Mouse (Mus musculus): ENCODE data around the gene Tmed1.
"Not testable (repeated sequence)": the region's sequence is repeated elsewhere in the genome, so short reads cannot be mapped to it uniquely, and the experiment has no call there.

Tmed1 gene

DNA sequence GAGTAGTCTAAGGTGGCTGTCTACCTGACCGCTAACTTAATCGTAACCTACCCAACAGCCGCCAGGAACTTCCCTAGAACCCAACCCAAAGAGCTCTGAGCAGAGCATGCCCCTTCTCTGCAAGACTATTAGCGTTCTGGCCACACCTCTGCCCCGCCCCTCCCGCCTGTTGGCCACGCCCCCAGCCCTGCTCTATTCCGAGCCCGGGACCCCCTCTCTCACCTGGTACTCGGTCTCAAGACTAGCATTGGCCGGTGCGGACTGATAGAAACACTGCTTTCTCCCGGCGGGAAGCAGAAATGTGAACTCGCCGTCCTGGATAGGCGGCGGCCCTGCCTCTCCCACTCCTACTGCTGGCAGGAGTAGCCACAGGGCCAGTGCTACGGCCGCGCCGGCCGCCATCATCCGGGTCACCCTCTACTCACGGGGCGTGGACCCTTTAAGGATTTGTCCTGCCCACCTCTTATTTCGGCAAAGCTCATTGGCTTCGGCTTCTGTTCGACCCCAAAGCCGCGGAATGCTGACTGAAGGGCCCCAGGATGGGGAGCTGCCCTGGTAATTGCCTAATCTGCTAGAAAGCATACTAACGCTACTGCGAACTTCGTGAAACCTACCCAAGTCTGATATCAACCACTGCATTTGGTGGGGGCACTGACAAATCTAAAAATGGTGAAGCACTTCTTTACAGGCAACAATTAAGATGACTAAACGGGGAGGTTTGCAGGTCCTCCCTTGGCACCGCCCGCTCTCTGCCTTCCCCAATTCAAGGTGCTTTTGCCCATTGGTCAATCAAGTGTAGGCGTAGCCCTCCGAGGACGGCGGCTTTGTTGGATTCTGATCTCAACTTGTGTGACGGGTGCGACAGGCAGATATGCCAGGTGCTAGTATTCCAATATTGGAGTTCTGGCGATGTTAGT, at the start of gene Tmed1:
Gene Tmed1, minus strand, starts transcription at position 481 of the 917 bp plus-strand sequence.
- peak; percentile 96 for DNase-seq (ENCODE audit: low read depth, low spot score)
- peaks cover 3% of the 10 kb centered on the region for H3K36me3 ChIP-seq (ENCODE audit: control insufficient read depth, insufficient read depth, low read length, poor library complexity, severe bottlenecking)
- no peaks in the 10 kb centered on the region for H3K27me3 ChIP-seq (ENCODE audit: control insufficient read depth, insufficient read depth, low read length, poor library complexity, severe bottlenecking)

DNA sequence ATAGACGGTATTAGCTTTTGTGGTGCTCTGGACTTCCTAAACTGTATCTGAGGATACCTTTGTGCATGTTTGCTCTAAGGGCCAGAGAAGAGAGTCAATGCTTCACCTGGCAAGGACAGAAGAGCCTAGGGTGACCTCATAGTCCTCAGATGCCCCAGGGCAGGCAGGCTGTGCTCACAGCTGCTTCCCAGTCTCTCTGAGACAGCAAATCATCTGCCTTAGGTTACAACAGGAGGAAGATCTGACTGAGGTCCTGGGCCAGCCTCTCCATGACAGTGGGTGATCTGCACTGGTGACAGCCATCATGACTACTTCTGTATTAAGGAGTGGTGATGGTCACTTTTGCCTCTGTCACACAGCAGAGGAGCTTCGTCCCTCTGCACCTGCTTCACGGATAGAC, 49.1 kb upstream of the Tmed1 start:
- DNase-seq (ENCODE audit: low read depth, low spot score), result no peak
- H3K36me3 ChIP-seq (ENCODE audit: control insufficient read depth, insufficient read depth, low read length, poor library complexity, severe bottlenecking), result no peaks in the 10 kb centered on the region

DNA sequence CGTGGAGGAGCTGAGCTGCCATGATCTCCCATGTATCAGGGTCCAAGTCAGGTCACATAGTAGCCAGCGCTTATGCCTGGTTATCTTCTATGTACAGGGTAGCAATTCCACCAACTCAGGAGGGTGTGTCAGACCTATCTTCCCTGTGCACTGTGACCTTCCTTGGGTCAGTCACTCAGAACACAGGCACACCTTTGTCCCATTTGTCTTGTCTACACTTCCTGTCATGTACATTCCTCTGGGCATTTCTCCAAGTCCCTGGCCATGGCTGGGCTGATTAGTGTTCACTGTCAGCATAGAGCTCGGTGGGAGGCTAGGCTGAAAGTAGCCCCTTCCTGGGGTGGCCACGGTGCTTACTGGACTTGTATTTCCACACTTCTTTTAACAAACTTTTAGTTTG, 48.3 kb upstream of the Tmed1 start:
- no peaks in the 10 kb centered on the region for H3K27me3 ChIP-seq (ENCODE audit: control insufficient read depth, insufficient read depth, low read length, poor library complexity, severe bottlenecking)
- H3K36me3 ChIP-seq (ENCODE audit: control insufficient read depth, insufficient read depth, low read length, poor library complexity, severe bottlenecking), result no peaks in the 10 kb centered on the region
- DNase-seq (ENCODE audit: low read depth, low spot score), result no peak

More for the DNA sequence above, 49.1 kb upstream of the Tmed1 start:
- no peaks in the 10 kb centered on the region for H3K27me3 ChIP-seq (ENCODE audit: control insufficient read depth, insufficient read depth, low read length, poor library complexity, severe bottlenecking)

DNA sequence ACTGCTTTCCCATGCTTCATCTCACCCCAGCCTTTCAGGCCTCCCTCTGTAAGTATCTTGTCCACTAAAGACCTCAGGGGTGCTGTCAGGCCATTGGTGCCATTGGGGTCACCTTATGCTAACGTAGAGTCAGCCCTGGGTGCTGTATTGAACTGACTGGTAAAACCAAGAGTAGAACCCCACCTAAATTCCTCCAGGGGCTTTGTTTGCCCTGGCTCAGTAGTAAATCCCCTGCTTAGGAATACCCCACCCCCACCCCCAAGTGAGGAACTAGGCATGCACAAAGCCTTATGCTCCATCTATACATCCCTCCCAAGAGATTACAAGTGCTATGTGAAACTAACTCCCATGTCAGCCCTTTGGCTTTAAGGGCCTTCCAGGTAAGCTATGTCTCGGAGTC, 47.5 kb upstream of the Tmed1 start:
- DNase-seq (ENCODE audit: low read depth, low spot score), result no peak
- H3K36me3 ChIP-seq (ENCODE audit: control insufficient read depth, insufficient read depth, low read length, poor library complexity, severe bottlenecking), result no peaks in the 10 kb centered on the region
- no peaks in the 10 kb centered on the region for H3K27me3 ChIP-seq (ENCODE audit: control insufficient read depth, insufficient read depth, low read length, poor library complexity, severe bottlenecking)

DNA sequence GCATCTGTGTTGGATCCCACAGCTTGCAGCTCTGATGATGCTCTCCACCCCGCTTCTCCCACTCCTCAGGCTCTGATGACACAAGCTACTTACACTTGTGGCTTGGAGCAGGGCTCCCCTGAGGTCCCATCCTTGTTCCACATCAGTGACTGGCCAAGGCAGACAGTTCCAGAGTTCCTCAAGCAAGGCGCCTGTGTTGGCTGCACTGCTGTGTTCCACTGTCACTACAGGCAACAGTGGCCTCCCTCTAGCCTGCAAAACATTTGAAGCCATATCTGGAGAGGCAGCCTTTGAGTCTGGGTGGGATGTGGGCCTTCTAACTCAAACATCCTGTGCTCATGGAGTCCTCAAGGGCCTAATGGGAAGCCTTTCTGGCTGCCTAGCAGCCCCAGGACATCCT, 46.9 kb upstream of the Tmed1 start:
- DNase-seq (ENCODE audit: low read depth, low spot score), result no peak

DNA sequence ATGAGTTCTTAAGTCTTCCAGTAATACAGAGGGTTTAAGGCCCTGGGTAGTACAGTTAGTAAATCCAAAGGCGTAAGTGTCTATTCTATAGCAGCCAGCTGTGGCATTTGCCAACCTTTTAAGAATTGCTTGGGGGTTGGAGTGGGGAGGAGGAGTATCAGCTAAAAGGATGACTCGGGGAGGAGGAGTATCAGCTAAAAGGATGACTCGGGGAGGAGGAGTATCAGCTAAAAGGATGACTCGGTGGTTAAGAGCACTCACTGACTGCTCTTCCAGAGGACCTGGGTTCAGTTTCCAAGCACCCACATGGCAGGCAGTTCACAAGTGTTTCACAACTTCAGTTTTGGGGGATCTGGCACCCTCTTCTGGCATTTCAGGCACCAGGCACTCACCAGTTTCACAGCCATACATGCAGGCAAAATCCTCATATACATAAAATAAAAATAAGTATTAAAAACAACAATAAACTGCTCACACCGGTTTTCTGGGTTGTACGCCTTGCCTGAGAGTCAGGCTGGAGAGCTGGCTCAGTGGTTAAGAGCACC, 45.2 kb upstream of the Tmed1 start:
- Histone ChIP-seq H3K27me3 (ENCODE audit: control insufficient read depth, insufficient read depth, low read length, poor library complexity, severe bottlenecking) (no peaks in the 10 kb centered on the region), H3K36me3 (ENCODE audit: control insufficient read depth, insufficient read depth, low read length, poor library complexity, severe bottlenecking) (no peaks in the 10 kb centered on the region; the same call in 1 of the 2 replicates)
- no peak for DNase-seq (ENCODE audit: low read depth, low spot score)

More for the DNA sequence above, 46.9 kb upstream of the Tmed1 start:
- H3K36me3 ChIP-seq (ENCODE audit: control insufficient read depth, insufficient read depth, low read length, poor library complexity, severe bottlenecking), result no peaks in the 10 kb centered on the region
- H3K27me3 ChIP-seq (ENCODE audit: control insufficient read depth, insufficient read depth, low read length, poor library complexity, severe bottlenecking), result no peaks in the 10 kb centered on the region

DNA sequence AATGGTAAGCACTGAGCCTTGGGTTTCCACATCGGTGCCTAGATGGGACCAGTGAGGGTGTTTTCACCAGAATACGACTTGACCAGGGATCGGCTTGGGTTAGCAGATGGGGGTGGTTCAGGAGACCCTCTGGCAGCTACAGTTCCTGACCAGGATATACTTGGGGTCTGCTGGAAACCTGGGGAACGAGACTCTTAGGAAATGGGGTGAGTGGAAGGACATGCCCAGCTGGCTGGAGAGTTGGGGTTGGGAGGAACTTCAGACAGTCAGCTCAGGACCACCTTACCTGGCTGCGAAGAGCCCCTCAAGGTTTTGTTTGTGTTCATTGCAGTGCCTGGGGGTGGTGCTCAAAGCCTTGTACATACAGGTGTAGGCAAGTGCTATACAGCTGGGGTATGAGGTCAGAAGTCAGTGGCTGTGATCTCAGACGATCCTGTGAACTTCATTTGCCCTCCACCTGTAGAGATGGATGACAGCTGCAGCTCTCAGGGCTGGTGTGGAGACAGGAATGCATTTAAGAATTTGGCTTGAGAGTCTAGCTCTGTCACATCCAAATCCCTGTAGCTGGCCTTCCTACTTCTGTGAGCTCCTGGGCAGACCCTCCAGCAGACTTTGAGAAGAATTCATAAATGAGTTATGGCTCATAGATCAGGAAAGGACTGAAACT, 43.7 kb upstream of the Tmed1 start:
- H3K27me3 ChIP-seq (ENCODE audit: control insufficient read depth, insufficient read depth, low read length, poor library complexity, severe bottlenecking), result no peaks in the 10 kb centered on the region
- no peak for DNase-seq (ENCODE audit: low read depth, low spot score)
- H3K36me3 ChIP-seq (ENCODE audit: control insufficient read depth, insufficient read depth, low read length, poor library complexity, severe bottlenecking), result no peaks in the 10 kb centered on the region; the same call in 1 of the 2 replicates

DNA sequence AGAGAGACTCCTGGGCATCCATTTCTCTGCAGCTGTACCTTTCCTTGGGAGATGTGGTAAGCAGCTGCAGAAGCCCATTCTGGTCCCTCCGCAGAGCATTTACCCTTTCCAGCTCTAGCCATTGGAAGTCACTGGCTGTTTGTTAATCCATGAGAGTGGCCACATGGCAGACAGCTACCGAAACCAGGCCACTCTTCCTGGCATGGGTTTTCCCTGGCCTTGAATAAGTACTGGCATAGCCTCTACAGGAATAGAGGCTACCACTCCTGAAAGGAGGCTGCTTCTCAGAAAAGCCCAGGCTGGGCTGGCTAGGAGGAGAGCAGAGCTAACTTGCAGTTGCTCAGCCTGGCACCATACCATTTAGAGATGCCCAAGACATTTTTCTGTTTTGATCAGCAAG, 41.0 kb upstream of the Tmed1 start:
- H3K27me3 ChIP-seq (ENCODE audit: control insufficient read depth, insufficient read depth, low read length, poor library complexity, severe bottlenecking), result no peaks in the 10 kb centered on the region
- no peak for DNase-seq (ENCODE audit: low read depth, low spot score)
- no peaks in the 10 kb centered on the region; the same call in 1 of the 2 replicates for H3K36me3 ChIP-seq (ENCODE audit: control insufficient read depth, insufficient read depth, low read length, poor library complexity, severe bottlenecking)

DNA sequence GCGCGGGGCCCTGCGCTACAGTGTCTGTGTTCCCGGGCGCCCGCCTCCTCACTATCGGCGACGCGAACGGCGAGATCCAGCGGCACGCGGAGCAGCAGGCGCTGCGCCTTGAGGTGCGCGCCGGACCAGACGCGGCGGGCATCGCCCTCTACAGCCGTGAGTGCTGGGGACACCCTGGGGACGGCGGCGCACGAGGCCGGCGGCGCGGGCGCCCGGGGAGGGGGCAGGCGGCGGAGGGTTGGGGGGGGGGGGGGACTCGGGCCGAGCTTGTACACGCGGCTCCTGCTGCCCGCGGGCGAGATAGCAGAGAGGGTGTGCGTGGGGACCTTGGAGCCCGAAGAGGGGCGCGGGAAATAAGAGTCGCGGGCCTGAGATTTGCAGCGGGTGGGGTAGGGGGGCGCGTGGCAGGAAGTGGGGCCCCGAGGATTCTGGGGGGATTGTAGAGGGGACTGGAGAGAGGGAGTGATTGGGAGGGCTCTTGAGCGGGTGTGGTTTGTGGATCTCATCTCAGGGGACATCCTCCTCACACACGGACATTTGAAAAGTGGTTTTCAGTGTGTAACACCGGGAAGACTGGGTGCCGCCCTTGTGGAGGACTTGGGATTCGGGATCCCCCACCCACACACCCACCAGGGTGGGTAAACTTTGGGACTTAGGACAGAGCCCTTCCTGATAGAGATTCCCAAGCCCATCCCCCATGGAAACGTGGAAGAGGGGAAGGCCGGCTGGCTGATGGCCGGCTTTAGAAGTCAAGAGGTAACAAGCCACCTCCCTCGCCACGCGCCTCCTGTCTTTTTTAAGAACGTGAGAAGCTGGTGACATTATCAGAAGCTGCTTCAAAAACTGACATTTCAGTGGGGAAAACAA, 37.3 kb upstream of the Tmed1 start:
- H3K27me3 ChIP-seq (ENCODE audit: control insufficient read depth, insufficient read depth, low read length, poor library complexity, severe bottlenecking), result no peaks in the 10 kb centered on the region
- H3K36me3 ChIP-seq (ENCODE audit: control insufficient read depth, insufficient read depth, low read length, poor library complexity, severe bottlenecking), result peaks cover 4% of the 10 kb centered on the region; the same call in 1 of the 2 replicates
- peak; percentile 68 for DNase-seq (ENCODE audit: low read depth, low spot score)

DNA sequence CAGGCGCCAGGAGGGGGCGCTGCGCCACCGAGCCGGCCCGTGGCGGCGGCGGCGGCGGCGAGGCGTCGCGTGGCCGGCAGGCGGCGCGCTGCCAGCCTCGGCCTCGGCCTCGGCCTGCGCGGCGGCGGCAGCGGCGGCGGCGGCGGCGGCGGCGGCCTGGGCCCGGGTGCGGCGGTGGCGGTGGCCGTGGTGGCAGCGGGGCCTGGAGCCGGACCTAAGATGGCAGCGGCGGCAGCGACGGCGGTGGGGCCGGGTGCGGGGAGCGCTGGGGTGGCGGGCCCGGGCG, 36.7 kb upstream of the Tmed1 start, which contains the start of gene Carm1:
Gene Carm1, plus strand, starts transcription at position 106 of the 286 bp plus-strand sequence.
- Histone ChIP-seq H3K36me3 (ENCODE audit: control insufficient read depth, insufficient read depth, low read length, poor library complexity, severe bottlenecking) (peaks cover 4% of the 10 kb centered on the region; the same call in 1 of the 2 replicates), H3K27me3 (ENCODE audit: control insufficient read depth, insufficient read depth, low read length, poor library complexity, severe bottlenecking) (no peaks in the 10 kb centered on the region)
- no peak for DNase-seq (ENCODE audit: low read depth, low spot score)

DNA sequence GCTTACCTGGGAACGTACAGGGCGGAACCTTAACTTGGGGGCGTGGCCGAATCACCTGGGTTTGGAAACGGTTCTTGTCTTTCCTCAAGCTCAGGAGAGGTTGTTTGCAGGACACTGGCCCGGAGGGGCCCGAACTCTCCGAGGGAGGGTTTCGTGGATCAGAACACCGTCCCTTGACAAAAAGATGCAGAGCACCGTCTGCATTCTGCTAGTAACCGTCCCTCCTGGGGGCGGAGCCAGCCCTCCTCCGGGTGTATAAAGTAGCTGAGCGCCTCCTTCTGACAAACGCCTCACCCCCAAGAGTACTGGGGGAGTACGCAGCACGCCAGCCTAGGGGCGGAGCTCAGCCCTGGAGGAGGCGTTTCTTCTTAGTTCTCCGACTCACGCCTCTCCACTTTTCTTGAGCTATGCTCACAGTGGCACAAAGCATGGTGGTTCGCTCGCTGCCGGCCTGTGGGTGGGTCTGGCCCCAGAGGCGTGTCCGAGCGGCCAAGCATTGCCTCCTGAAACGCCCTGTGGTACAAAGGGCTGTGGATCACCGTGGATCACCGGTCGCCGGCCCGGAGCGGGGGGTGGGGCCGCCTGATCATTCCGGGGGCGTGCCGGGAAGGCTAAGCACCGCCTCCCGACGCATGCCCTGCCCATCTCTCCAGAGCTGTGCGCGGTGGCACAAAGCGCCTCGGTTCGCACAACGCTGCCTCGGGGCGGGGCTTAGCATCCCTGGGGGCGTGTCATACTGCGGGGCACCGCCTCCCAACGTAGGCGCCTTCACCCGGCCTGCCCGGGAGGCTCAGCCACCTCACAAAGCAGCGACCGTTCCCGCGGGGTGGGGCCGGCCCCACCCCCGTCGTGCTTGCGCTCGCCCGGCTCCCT, 36.1 kb upstream of the Tmed1 start:
- Histone ChIP-seq H3K27me3 (ENCODE audit: control insufficient read depth, insufficient read depth, low read length, poor library complexity, severe bottlenecking) (no peaks in the 10 kb centered on the region), H3K36me3 (ENCODE audit: control insufficient read depth, insufficient read depth, low read length, poor library complexity, severe bottlenecking) (peaks cover 4% of the 10 kb centered on the region; the same call in 1 of the 2 replicates)

DNA sequence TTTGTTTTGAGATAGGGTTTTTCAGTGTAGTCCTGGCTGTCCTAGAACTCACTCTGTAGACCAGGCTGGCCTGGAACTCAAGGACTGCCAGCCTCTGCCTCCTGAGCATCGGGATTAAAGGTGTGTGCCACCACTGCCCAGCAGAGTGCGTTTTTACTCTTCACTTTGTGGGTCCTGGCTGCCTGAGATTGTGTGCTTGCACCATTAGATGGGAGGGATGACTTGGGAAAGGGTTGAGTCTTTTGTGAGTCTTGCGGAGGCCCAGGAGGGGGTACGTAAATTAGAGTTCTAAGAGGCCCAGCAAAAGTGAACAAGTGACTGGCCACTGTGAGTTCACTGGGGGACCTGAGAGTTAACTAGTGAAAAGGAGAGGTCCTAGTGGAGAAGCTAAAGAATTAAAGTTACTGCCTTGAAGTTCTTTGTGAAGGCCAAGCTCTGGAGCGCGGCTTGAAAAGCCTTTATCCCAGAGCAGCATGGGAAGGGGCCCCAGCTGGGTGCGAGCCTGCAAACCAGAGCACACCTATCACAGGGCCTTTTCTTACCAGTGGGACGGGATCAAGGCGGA, 35.4 kb upstream of the Tmed1 start:
- H3K36me3 ChIP-seq (ENCODE audit: control insufficient read depth, insufficient read depth, low read length, poor library complexity, severe bottlenecking), result peaks cover 4% of the 10 kb centered on the region; the same call in 1 of the 2 replicates
- DNase-seq (ENCODE audit: low read depth, low spot score), result no peak
- H3K27me3 ChIP-seq (ENCODE audit: control insufficient read depth, insufficient read depth, low read length, poor library complexity, severe bottlenecking), result no peaks in the 10 kb centered on the region

More for the DNA sequence above, 36.1 kb upstream of the Tmed1 start:
- DNase-seq (ENCODE audit: low read depth, low spot score), result peak; percentile 99

DNA sequence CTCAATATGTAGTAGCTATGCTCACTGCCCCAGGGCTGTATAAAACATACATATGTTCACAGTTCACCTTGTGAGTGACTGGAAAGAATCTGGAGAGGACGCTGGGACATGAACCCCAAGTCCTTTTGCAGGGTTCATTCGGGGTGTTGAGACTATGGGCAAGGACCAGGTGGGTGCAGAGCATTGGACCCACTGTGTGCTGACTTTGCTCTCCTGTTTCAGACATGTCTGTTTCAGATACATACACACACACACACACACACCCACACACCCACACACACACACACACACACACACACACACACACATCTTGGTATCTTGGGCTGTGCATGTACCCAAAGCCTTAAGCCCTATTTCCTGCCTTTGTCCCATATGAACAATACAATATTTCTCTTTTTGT, 31.9 kb upstream of the Tmed1 start:
- H3K36me3 ChIP-seq (ENCODE audit: control insufficient read depth, insufficient read depth, low read length, poor library complexity, severe bottlenecking); H3K27me3 ChIP-seq (ENCODE audit: control insufficient read depth, insufficient read depth, low read length, poor library complexity, severe bottlenecking); DNase-seq (ENCODE audit: low read depth, low spot score): not testable (repeated sequence)

All from splenic B cell, adult 2 months (primary cell).